Mouse (Mus musculus) lung, embryonic 16.5 days (tissue): ENCODE data around the gene Zfp367. TPM values are rescaled to one million over a fixed set of nuclear protein-coding genes. Genes with fewer than 3 reads are reported as not detected.

Experiments used
- ATAC-seq: fragments of 200-750 bp; cut with Nextera tagmentation; 2 replicates; pipeline ENCODE4 v1.8.0; 2017; ENCODE audit warnings: low read depth, mild to moderate bottlenecking, moderate library complexity
- H3K27ac ChIP-seq: fragments of 300-500 bp; sonication (generic); 2 replicates; pipeline ENCODE4 v1.5.1; 2014; ENCODE audit warnings: mild to moderate bottlenecking, control low read depth, low read length
- H3K27me3 ChIP-seq: fragments of 300-500 bp; sonication (generic); 2 replicates; pipeline ENCODE4 v1.6.1; 2014; ENCODE audit warnings: low read depth, low read length, mixed read lengths; ENCODE audit not compliant: control insufficient read depth, insufficient read depth
- H3K36me3 ChIP-seq: fragments of 300-500 bp; sonication (generic); 2 replicates; pipeline ENCODE4 v1.6.1; 2014; ENCODE audit warnings: low read length; ENCODE audit not compliant: control insufficient read depth, insufficient read depth
- H3K4me1 ChIP-seq: fragments of 300-500 bp; sonication (generic); replicated peaks from 2 replicates; pipeline ENCODE4 v1.6.1; 2014; ENCODE audit warnings: low read length, mixed read lengths; ENCODE audit not compliant: control insufficient read depth, insufficient read depth
- H3K4me2 ChIP-seq: fragments of 300-500 bp; sonication (generic); 2 replicates; pipeline ENCODE4 v1.6.1; 2014; ENCODE audit warnings: low read depth, low read length, control low read depth
- H3K4me3 ChIP-seq: fragments of 300-500 bp; sonication (generic); 2 replicates; pipeline ENCODE4 v1.5.1; 2014; ENCODE audit warnings: mild to moderate bottlenecking, low read length, control low read depth
- H3K9ac ChIP-seq: fragments of 300-500 bp; sonication (generic); 2 replicates; pipeline ENCODE4 v1.6.1; 2014; ENCODE audit warnings: low read length, control low read depth
- H3K9me3 ChIP-seq: fragments of 300-500 bp; sonication (generic); 2 replicates; pipeline ENCODE4 v1.6.1; 2016; ENCODE audit warnings: low read length; ENCODE audit not compliant: control insufficient read depth
- WGBS: fragments of 180-500 bp; shearing (Covaris S2); extraction: QIAGEN DNeasy Blood & Tissue Kit; methylation state at CpG from one replicate; pipeline ENCODE4 v1.1.7; 2014; 5-methylcytosine and 5-hydroxymethylcytosine counted together
- polyA plus RNA-seq: library from polyadenylated mRNA; unstranded; fragments of >200 nt; fragmentation: Nextera tagmentation; extraction: Ambion mirVana; gene quantifications from 2 replicates; pipeline ENCODE4 v1.2.1, GENCODE M21; 2015

The Zfp367 gene
- polyA plus RNA-seq, 1 experiment from 2014 or later: 24.1 TPM

DNA sequence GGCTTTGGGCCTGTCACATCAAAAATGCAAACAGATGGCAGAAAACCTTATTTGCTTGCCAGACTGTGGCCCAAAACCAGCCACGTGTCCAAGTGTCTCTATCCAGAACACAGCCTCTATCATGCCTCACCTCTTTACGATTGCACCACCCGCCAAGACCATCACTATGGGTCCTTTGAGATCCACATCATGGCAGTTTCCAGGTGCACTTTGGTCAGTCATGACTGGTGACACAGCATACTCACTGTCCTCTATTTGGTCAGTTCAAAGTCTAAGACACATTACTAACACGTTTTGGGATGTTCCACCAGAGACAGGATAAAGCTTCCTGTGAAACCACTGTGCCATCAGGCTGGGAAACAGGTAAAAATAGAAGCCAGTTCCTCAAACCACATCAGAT lies 30.6 kb upstream of the Zfp367 start:
- 79% methylated on average over 4 of the region's 4 CpGs for WGBS
- no peak overlapping the region for H3K4me2 ChIP-seq
- H3K4me3 ChIP-seq: no peak overlapping the region
- H3K4me1 ChIP-seq: no peaks in the 10 kb centered on the region
- peaks cover 5% of the 10 kb centered on the region; the same call in 1 of the 2 replicates for H3K36me3 ChIP-seq
- no peak overlapping the region for H3K27ac ChIP-seq
- H3K9ac ChIP-seq: no peak overlapping the region
- H3K9me3 ChIP-seq: no peaks in the 10 kb centered on the region
- H3K27me3 ChIP-seq: no peaks in the 10 kb centered on the region
- no peak for ATAC-seq

DNA sequence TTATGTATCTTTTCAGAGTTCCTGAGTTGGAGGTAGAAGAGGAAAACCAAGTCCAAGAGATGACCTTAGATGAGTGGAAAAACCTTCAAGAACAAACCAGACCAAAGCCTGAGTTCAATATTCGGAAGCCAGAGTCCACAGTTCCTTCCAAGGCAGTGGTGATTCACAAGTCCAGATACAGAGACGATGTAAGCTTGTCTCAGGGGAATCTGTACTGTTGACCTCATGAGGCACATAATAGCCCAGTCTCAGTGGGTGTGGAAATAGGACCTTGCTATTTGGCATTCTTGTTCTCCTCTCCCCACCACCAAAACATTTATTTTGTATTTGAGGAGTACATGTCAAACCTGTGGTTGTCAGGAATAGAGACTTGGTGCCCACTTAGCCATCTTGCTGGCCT lies 29.1 kb upstream of the Zfp367 start:
- Histone ChIP-seq H3K27me3 (no peaks in the 10 kb centered on the region), H3K36me3 (peaks cover 5% of the 10 kb centered on the region; the same call in 1 of the 2 replicates), H3K4me3 (no peak overlapping the region), H3K4me2 (no peak overlapping the region), H3K9ac (no peak overlapping the region), H3K27ac (no peak overlapping the region), H3K4me1 (no peaks in the 10 kb centered on the region), H3K9me3 (no peaks in the 10 kb centered on the region)
- no peak for ATAC-seq
- 87% methylated on average over 2 of the region's 2 CpGs for WGBS

DNA sequence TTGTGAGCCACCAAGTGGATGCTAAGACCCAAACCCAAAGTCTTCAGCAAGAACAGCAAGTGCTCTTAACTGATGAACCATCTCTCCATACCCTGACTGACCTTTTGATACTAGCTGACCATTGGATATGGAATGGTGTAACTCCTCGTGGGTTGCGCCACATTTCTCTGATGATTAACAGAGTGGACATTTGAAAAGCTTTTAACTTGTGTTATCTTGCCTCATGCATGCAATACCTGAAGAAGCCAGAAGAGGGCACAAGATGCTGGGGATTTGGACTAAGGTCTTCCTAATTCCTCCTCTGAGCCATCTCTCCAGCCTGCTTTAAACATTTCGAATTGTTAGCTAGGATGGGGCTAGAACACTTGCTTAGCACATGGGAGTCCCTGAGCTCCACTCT lies 27.9 kb upstream of the Zfp367 start:
- 73% methylated on average over 3 of the region's 3 CpGs for WGBS
- Histone ChIP-seq H3K27me3 (no peaks in the 10 kb centered on the region), H3K9ac (no peak overlapping the region), H3K4me1 (no peaks in the 10 kb centered on the region), H3K36me3 (peaks cover 5% of the 10 kb centered on the region; the same call in 1 of the 2 replicates), H3K4me3 (no peak overlapping the region), H3K9me3 (no peaks in the 10 kb centered on the region), H3K27ac (no peak overlapping the region), H3K4me2 (no peak overlapping the region)
- no peak for ATAC-seq

DNA sequence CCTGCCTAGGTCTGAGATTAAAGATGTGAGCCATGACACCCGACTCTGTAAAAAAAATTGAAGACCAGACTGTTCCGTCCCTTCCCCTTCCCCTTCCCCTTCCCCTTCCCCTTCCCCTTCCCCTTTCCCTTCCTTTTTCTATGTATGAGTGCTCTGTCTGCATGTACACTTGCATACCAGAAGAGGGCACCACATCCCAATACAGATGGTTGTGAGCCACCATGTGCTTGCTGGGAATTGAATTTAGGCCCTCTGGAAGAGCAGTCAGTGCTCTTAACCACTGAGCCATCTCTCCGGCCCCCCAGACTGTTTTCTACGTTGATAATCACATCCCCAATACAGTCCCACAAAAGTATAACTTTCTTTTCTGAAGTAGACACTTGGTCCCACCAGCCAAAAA lies 27.3 kb upstream of the Zfp367 start:
- no peak for ATAC-seq
- Histone ChIP-seq H3K27ac (no peak overlapping the region), H3K4me3 (no peak overlapping the region), H3K9ac (no peak overlapping the region), H3K36me3 (peaks cover 2% of the 10 kb centered on the region; the same call in 1 of the 2 replicates), H3K9me3 (no peaks in the 10 kb centered on the region), H3K4me1 (no peaks in the 10 kb centered on the region), H3K27me3 (no peaks in the 10 kb centered on the region), H3K4me2 (no peak overlapping the region)
- WGBS: 87% methylated on average over 4 of the region's 4 CpGs

DNA sequence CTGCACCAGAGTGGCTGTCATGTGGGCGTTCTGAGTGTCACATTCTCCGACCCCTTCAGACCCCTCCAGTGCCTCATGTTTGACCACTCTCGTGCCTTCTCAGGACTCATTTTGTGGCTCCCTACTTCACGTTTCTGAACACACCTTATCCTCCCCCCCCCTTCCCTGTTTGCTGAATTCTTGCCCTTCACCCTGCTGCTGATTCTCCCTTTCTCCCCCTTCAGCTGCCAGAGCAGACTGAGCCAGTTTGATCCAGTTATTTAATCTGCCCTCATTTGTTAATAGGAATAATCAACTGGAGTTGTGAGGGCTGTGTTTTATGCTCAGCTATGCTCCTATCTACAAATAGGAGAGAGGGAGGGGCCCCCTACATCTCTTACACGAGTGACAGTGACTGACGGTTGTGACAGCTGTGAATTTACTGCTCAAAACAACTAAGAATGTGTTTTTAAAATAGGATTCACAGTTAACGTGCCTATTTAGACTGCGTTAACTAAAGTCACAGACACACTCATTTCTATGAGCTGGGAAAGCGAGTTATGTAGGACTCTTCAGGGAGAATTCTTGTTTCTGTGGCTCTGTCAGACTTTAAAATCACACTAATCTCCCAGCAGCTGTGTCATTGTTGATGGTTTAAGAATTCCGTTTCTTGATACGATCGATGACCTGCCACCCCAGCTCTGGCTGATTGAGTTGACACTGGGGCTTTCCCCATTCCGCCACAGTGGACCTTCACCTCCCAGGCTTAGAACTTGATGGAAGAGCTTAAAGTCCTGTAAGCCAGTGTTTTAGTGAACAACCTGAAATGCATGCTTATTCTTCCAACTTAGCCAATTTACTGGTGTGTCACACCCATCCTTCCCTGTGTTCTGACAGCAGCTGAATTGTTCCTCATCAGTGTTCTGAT lies 26.0 kb upstream of the Zfp367 start:
- Histone ChIP-seq H3K9me3 (no peaks in the 10 kb centered on the region), H3K27ac (no peak overlapping the region), H3K4me1 (no peaks in the 10 kb centered on the region), H3K9ac (no peak overlapping the region), H3K36me3 (0 out of 2 replicates have a peak, but pooled peaks cover under 1% of the 10 kb centered on the region), H3K4me3 (no peak overlapping the region), H3K4me2 (no peak overlapping the region), H3K27me3 (no peaks in the 10 kb centered on the region)
- WGBS: 63% methylated on average over 13 of the region's 13 CpGs
- ATAC-seq: no peak; the same call in 1 of the 2 replicates

DNA sequence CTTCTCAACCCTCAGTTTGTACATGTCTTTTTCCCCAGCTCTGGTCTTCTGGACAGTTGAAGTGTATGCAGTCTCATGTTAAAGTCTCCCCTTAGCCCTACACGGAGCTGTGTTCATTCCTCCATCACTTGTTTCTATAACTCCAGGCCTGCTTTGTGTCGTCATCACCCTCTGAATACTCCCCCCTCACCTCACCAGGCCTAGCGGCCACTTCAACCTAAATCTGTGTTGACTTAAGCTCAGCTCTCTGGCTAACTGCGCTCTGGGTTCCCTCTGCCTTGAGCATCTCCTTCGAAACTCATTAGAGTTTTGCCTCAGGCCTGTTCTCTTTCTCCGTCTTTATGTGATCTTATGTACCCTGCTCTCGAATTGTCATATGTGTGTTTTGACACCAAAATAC lies 25.0 kb upstream of the Zfp367 start:
- Histone ChIP-seq H3K27ac (no peak overlapping the region), H3K4me2 (no peak overlapping the region), H3K9ac (no peak overlapping the region), H3K4me1 (no peaks in the 10 kb centered on the region), H3K9me3 (no peaks in the 10 kb centered on the region), H3K27me3 (no peaks in the 10 kb centered on the region), H3K4me3 (no peak overlapping the region), H3K36me3 (peaks cover 4% of the 10 kb centered on the region)
- WGBS: 50% methylated on average over 7 of the region's 7 CpGs
- ATAC-seq: peak; percentile 66; the same call in 1 of the 2 replicates

DNA sequence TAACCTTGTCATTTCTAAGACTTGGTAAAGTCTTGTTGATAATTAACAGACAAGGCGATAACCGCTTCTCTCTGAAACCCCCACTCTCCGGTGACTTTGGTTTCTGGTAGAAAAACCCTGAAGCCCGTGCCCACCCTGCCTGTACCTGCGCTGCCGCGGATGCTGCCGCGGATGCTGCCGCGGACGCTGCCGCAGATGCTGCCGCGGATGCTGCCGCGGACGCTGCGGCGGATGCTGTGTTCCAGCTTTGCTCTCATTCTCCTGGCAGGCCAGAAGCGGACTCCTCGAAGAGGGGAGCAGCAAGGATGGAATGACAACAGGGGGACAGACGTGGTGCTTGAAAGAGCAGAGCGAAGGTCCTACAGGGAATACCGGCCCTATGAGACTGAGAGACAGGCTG lies 16.7 kb upstream of the Zfp367 start:
- Histone ChIP-seq H3K27me3 (no peaks in the 10 kb centered on the region), H3K4me2 (no peak overlapping the region), H3K9me3 (peaks cover 43% of the 10 kb centered on the region), H3K4me1 (no peaks in the 10 kb centered on the region), H3K4me3 (no peak overlapping the region), H3K36me3 (peaks cover 46% of the 10 kb centered on the region), H3K9ac (no peak overlapping the region), H3K27ac (no peak overlapping the region)
- 98% methylated on average over 25 of the region's 25 CpGs for WGBS
- ATAC-seq: no peak

DNA sequence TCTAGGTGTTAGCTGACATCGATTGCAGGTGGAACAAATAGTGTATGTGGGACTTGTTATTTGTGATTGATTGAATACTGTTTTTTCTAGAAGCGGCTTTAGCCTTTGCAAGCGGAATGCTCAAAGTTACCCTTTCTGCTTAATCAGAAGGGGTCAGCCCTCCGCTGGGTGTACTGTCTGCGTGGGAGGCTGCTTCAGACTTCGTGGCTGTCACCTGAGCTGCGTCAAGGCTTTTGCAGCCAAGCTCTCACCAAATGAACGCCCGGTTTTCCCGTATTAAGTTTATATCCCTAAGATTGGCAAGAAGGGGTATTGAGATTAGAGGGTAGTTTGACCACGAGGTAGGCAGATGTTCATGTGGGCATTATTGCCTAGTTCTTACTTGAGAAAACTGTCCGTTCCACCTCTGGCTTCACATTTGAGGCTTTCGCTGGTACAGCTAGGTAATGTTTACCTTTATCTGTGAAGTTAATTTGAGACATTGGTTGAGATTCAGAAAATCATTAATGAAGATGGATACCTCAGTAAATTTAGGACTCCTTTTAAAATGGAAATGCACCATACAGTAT lies 10.2 kb upstream of the Zfp367 start:
- WGBS: 34% methylated on average over 13 of the region's 13 CpGs
- ATAC-seq: no peak

DNA sequence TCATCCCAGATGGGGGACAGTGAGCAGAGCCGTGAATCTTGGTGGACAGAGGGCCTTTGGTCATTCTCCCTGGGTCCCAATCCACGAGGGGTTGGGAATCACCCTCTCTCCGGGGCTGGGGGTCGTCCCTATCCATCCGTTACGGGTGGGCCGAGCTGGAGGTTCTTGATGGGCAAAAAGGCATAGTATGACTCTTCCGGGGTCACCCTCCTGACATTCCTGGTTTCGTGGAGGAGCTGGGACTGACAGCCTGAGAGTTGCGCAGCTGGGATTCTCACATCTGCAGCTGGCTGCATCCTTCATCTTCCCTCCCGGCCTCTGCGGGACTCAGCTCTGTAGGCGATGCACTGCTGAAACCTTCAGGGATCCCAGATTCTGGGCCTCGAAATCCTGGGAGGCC lies 9.6 kb upstream of the Zfp367 start:
- H3K27me3 ChIP-seq: no peaks in the 10 kb centered on the region; the same call in 1 of the 2 replicates
- H3K4me1 ChIP-seq: peaks cover 12% of the 10 kb centered on the region
- H3K4me2 ChIP-seq: peak overlapping the region; percentile 98
- H3K9ac ChIP-seq: peak overlapping the region; percentile 88
- H3K27ac ChIP-seq: no peak overlapping the region
- no peak; the same call in 1 of the 2 replicates for ATAC-seq
- H3K4me3 ChIP-seq: peak overlapping the region; percentile 73
- H3K36me3 ChIP-seq: peaks cover 5% of the 10 kb centered on the region; the same call in 1 of the 2 replicates
- H3K9me3 ChIP-seq: peaks cover 10% of the 10 kb centered on the region
- WGBS: 5% methylated on average over 14 of the region's 14 CpGs

More for the DNA sequence above, 10.2 kb upstream of the Zfp367 start:
- Histone ChIP-seq H3K4me3 (peak overlapping the region; percentile 73), H3K9me3 (peaks cover 11% of the 10 kb centered on the region), H3K36me3 (peaks cover 7% of the 10 kb centered on the region; the same call in 1 of the 2 replicates), H3K27ac (no peak overlapping the region), H3K4me2 (peak overlapping the region; percentile 98), H3K9ac (peak overlapping the region; percentile 88), H3K27me3 (no peaks in the 10 kb centered on the region; the same call in 1 of the 2 replicates), H3K4me1 (peaks cover 12% of the 10 kb centered on the region)
